Mouse (Mus musculus) lung, adult 2 months (tissue): ENCODE measurements at regions not wholly inside any gene's neighbourhood (a gene's known extent, or its start where the extent isn't known, plus 50 kb on each side); places are given as distances from the start of the nearest gene placed in this dataset.

Experiments
- CTCF ChIP-seq: fragments of 200-500 bp; IDR thresholded peaks from 2 replicates; pipeline ENCODE4 v1.5.1; 2011; ENCODE audit warnings: mild to moderate bottlenecking, low read length, control low read depth; ENCODE audit not compliant: insufficient read depth
- POLR2A ChIP-seq: fragments of 200-500 bp; IDR thresholded peaks from 2 replicates; pipeline ENCODE4 v1.6.1; 2011; ENCODE audit warnings: low read depth, mild to moderate bottlenecking, control low read depth, low read length, borderline replicate concordance; ENCODE audit errors: extremely low read depth

- TF ChIP-seq CTCF, result no peak
- no peak for TF ChIP-seq POLR2A
Measured at GRCm38 (mm10) chr6:117652917-117653316, 188.1 kb upstream of the Zfp637 start.
